Mouse (Mus musculus): ENCODE measurements around the gene Aox2. TPM values are rescaled to one million over a fixed set of nuclear protein-coding genes. Genes with fewer than 3 reads are reported as not detected.

Gene Aox2
- polyA plus RNA-seq, 1 experiment from 2014 or later = 0.10 TPM

- Histone ChIP-seq H3K9ac (replicated peaks; ENCODE audit: low read depth, low read length) (peak within 1 kb of the TSS; percentile 98), H3K4me2 (replicated peaks; ENCODE audit: low read depth, low read length) (peak within 1 kb of the TSS; percentile 68), H3K9me3 (ENCODE audit: control insufficient read depth, low read depth, low read length) (no peaks in the 10 kb centered on the region), H3K4me1 (ENCODE audit: control insufficient read depth, insufficient read depth, low read length) (peaks cover 17% of the 10 kb centered on the region; the same call in 1 of the 2 replicates), H3K27me3 (ENCODE audit: control insufficient read depth, insufficient read depth, low read length) (no peaks in the 10 kb centered on the region), H3K36me3 (ENCODE audit: control insufficient read depth, insufficient read depth, low read length) (peaks cover 25% of the 10 kb centered on the region), H3K4me3 (ENCODE audit: low read depth, low read length) (peak within 1 kb of the TSS; percentile 100), H3K27ac (ENCODE audit: low read length) (peak within 1 kb of the TSS; percentile 100)
- under 1% methylated on average over 79 of the region's 79 CpGs for WGBS
- ATAC-seq (ENCODE audit: insufficient number of reproducible peaks, insufficient read depth, low FRiP score, low read depth) = peak; percentile 96
Measured at GRCm38 (mm10) chr1:58423371-58424248, 145.5 kb downstream of the Aox2 start, which contains the start of gene Clk1. TSS of gene Clk1 (minus strand) at chr1:58424066.

- peaks cover 17% of the 10 kb centered on the region for H3K36me3 ChIP-seq (ENCODE audit: control insufficient read depth, insufficient read depth, low read length)
- no peak overlapping the region; the same call in 1 of the 2 replicates for H3K4me2 ChIP-seq (replicated peaks; ENCODE audit: low read depth, low read length)
- no peaks in the 10 kb centered on the region for H3K27me3 ChIP-seq (ENCODE audit: control insufficient read depth, insufficient read depth, low read length)
- peaks cover 17% of the 10 kb centered on the region; the same call in 1 of the 2 replicates for H3K4me1 ChIP-seq (ENCODE audit: control insufficient read depth, insufficient read depth, low read length)
- 84% methylated on average over 3 of the region's 3 CpGs for whole genome bisulfite sequencing
- H3K27ac ChIP-seq (ENCODE audit: low read length) = no peak overlapping the region
- H3K4me3 ChIP-seq (ENCODE audit: low read depth, low read length) = no peak overlapping the region
- no peak overlapping the region for H3K9ac ChIP-seq (replicated peaks; ENCODE audit: low read depth, low read length)
- ATAC-seq (ENCODE audit: insufficient number of reproducible peaks, insufficient read depth, low FRiP score, low read depth) = no peak
- no peaks in the 10 kb centered on the region for H3K9me3 ChIP-seq (ENCODE audit: control insufficient read depth, low read depth, low read length)
Measured at GRCm38 (mm10) chr1:58424551-58424950, 146.4 kb downstream of the Aox2 start.

Other genes with a start within 250 kb of the Aox2 start
- 0.10 and 0.25 TPM in 2 replicates for gene Aox1, start 248.4 kb upstream of the Aox2 start, polyA plus RNA-seq (2014; fragmentation: Nextera tagmentation; extraction: Ambion mirVana)
- 0.74 and 1.4 TPM in 2 replicates for gene Aox3, start 165.2 kb upstream of the Aox2 start, polyA plus RNA-seq (2014; fragmentation: Nextera tagmentation; extraction: Ambion mirVana)
- 0.30 and 0.64 TPM in 2 replicates for gene Aox4, start 67.9 kb upstream of the Aox2 start, polyA plus RNA-seq (2014; fragmentation: Nextera tagmentation; extraction: Ambion mirVana)
- gene Bzw1, start 114.6 kb downstream of the Aox2 start, polyA plus RNA-seq (2014; fragmentation: Nextera tagmentation; extraction: Ambion mirVana) = 362 and 409 TPM in 2 replicates
- gene Clk1, start 145.7 kb downstream of the Aox2 start, polyA plus RNA-seq (2014; fragmentation: Nextera tagmentation; extraction: Ambion mirVana) = 245 and 254 TPM in 2 replicates
- 46.1 and 46.2 TPM in 2 replicates for gene Nif3l1, start 166.8 kb downstream of the Aox2 start, polyA plus RNA-seq (2014; fragmentation: Nextera tagmentation; extraction: Ambion mirVana)
- 54.5 and 58.5 TPM in 2 replicates for gene Ppil3, start 167.2 kb downstream of the Aox2 start, polyA plus RNA-seq (2014; fragmentation: Nextera tagmentation; extraction: Ambion mirVana)
- 26.8 and 29.2 TPM in 2 replicates for gene Orc2, start 226.8 kb downstream of the Aox2 start, polyA plus RNA-seq (2014; fragmentation: Nextera tagmentation; extraction: Ambion mirVana)